In the genomic region with DNA sequence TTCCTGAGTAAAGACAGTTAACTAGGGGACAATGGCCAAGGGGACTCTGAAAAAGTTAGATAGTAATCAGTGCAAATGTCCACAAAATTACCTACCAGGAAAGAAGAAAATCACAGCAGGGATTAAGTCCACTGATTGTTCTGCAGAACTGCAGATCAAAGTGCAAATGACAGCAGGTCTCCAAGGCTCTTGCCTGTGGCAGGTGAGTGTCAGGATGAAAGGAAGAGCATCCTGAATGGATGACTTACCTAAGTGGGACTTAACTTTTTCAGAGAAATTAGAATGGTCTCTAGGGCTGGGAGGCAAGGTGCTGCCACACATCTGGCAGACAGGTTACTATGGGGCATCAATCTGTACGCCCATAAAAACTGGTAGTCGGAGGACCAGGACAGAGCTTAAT, we compare ENCODE assay signal across 19 mouse cellular contexts.
"Had no signal": no experiment of that assay in that cellular context is flagged by ENCODE, and none has a peak within 500 bp of the region (broad histone marks: within the 10 kb centered on the region; RNA-seq: fewer than 3 reads in every experiment).

No protein-coding gene starts in this region.

- H3K4me1 ChIP-seq: lung, embryonic 15.5 days; megakaryocyte, embryonic 14.5 days; midbrain, embryonic 13.5 days; midbrain, embryonic 15.5 days; neural tube, embryonic 13.5 days; neural tube, embryonic 15.5 days had no signal

- H3K4me3 ChIP-seq: lung, embryonic 15.5 days; megakaryocyte, embryonic 14.5 days; midbrain, embryonic 13.5 days; midbrain, embryonic 15.5 days; neural tube, embryonic 13.5 days; neural tube, embryonic 15.5 days had no signal

- H3K9ac ChIP-seq: liver, postnatal 0 days; lung, embryonic 15.5 days; midbrain, embryonic 13.5 days; midbrain, embryonic 15.5 days; neural tube, embryonic 13.5 days; neural tube, embryonic 15.5 days had no signal

- DNase-seq: liver, postnatal 0 days; lung, adult 2 months; lung, postnatal 14 days; lung, postnatal 36 days; retina, postnatal 1 day; right cerebral cortex, adult 18-20 months; right cerebral cortex, postnatal 25 days; right cerebral cortex, postnatal 4 days; spleen, adult 18-20 months; thymus, adult 18-20 months; thymus, postnatal 14 days; thymus, postnatal 36 days had no signal

- H3K9me3 ChIP-seq: lung, embryonic 15.5 days; midbrain, embryonic 13.5 days; midbrain, embryonic 15.5 days; neural tube, embryonic 13.5 days; neural tube, embryonic 15.5 days had no signal

- H3K27ac ChIP-seq: lung, embryonic 15.5 days; macrophage; midbrain, embryonic 13.5 days; midbrain, embryonic 15.5 days; neural tube, embryonic 13.5 days; neural tube, embryonic 15.5 days had no signal
